Mouse (Mus musculus): ENCODE data around the gene Irgq.
"Not testable (repeated sequence)": the region's sequence is repeated elsewhere in the genome, so short reads cannot be mapped to it uniquely, and the experiment has no call there.

The Irgq gene

GRCm38 (mm10) chr7:24517077-24517476 lies 13.4 kb upstream of the Irgq start:
- DNase-seq: no peak

GRCm38 (mm10) chr7:24517654-24518053 lies 12.8 kb upstream of the Irgq start:
- DNase-seq: no peak

GRCm38 (mm10) chr7:24519130-24519529 lies 11.4 kb upstream of the Irgq start:
- DNase-seq: no peak

- DNase-seq: not testable (repeated sequence)
Measured at GRCm38 (mm10) chr7:24520054-24520453, 10.4 kb upstream of the Irgq start.

DNA sequence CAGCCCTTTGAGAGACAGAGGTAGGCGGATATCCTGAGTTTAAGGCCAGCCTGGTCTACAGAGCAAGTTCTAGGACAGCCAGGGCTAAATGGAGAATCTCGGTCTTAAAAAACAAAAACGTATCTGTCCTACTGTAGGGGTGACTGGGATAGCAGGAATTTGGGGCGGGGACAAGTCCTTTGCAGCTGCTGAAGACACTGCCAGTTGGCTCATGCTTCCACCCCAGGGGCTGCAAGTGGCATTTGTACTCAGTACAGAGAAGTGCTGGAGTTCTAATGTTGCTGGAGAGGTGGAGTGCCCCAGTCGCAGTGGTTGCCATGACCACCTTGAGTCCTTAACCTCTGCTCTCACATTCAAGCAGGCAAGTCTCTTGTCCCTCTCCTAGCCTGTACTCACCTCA lies 7.7 kb upstream of the Irgq start:
- DNase-seq: no peak

DNA sequence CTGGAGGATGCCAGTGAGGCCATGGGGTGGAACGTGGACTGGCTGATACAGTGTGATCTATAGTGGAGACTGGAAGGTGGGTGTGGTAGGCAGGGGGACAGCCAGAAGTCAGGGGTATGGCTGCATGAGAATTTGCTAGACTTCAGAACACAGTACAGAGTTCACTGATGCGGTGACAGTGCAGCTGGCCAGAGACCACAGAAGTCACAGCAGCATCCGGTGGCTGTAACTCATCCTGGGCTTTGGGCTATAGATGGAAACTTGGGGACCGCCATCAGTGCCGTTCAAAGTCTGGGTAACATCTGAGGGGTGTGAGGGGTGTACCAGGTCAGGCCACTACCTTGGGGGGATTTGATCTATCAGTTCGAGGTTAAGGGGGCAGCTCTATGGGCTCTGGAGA lies 6.8 kb upstream of the Irgq start:
- DNase-seq: no peak

DNA sequence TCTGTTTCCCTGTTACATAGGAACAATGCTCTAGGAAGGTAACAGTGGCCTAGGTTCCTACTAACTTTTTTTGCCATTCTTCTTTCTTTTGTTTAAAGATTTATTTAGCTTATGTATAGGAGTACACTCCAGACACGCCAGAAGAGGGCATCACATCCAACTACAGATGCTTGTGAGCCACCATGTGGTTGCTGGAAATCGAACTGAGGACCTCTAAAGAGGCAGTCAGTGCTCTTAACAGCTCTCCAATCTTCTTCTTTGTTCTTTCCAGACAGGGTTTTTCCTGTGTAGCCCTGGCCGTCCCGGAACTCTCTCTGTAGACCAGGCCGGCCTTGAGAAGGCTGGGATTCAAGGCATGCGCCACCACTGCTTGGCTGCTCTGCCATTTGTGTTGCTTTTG lies 5.5 kb upstream of the Irgq start:
- no peak for DNase-seq

DNA sequence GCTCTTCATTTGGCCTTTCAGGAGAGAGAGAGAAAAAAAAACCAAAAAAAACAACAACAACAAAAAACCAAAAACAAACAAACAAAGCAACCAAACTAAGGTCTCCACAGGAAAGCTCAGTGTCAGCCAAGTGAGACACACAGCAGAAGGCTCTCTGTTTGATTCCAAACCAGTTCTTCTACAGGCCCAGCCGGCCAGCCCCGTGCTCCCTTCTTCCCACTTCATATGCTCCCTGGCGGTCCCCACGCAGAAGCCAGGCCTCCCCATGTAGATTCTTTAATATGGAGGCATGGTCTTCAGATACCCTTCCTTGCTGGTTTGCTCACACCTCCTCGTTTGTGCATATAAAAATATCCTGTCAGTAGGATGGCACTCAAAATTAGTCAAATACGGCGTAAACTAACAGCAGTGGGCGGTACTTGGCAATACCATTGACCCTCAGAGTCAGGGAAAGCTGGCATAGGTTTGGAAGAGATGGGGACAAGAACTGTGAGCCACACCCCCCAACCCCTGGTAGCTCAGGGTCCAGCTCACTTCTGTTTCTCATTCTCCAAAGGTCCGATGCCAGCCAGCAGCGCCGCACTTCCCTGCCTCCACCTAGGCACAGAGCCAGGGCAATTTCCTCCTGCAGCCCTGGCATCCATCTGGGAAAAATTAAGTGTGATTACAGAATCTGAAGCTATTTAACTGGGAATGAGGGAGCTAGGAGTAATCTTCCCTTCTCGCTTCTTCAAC lies 4.6 kb upstream of the Irgq start:
- no peak for DNase-seq

DNA sequence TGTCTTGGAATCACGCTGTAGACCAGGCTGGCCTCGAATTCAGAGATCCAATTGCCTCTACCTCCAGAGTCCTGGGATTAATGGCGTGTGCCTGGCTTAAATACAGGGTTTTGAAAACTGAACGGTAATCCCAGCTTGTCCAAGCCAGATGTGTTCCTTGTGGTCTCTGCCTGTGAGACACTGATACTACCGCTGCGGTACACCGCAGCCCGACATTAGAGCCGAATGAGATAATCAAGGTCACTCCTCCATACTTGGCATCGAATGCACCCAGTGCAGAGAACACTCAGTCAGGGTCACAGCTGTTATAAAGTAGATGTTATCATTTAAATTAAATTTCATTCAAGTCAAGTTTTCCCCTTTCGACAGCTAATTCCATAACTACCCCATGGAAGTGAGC lies 1.6 kb upstream of the Irgq start:
- DNase-seq: no peak

DNA sequence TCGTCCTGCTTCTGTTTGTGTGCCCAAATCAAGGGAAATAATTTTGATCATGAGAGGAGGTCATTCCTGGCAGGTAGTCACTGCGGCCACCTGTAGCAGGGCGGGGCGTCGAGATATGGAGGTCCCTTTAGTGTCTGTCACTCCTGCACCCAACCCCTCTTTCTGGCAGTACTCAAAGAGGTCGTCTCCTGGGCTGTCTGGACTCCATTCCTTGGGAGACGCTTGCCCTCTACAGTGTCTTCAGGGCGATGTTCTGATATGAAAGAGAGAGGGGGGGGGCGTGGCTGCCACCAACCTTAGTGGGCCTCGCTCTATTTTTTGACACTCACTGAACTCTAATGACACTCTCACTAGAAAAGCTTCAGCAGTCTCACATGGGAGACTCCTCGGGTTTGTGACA lies 909 bp upstream of the Irgq start:
- no peak for DNase-seq

- peak; percentile 77 for DNase-seq
Measured at GRCm38 (mm10) chr7:24531211-24531971, 902 bp downstream of the Irgq start.

- no peak for DNase-seq
Measured at GRCm38 (mm10) chr7:24533031-24533571, 2.6 kb downstream of the Irgq start.

- DNase-seq: no peak
Measured at GRCm38 (mm10) chr7:24533806-24534205, 3.3 kb downstream of the Irgq start.

GRCm38 (mm10) chr7:24534301-24534700 lies 3.8 kb downstream of the Irgq start:
- DNase-seq: peak; percentile 29

DNA sequence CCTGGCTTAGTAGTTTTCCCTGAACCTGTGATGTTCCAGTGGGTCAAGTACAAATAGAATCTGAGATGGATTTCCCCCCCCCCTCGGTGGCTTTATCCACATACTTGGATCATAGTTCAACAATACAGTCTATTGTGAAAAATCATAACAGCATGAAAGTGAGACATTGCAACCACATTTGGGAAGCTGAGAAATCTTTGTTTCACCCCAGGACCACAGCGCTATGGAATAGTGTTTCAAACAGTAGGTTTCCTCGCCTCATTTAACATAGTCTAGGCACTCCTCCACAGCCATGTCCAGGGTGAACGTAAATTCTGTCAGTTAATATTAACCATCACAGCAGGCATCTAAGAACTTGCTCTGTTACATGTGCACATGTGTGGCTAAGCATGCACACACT lies 6.6 kb downstream of the Irgq start:
- no peak for DNase-seq

GRCm38 (mm10) chr7:24537591-24537990 lies 7.1 kb downstream of the Irgq start:
- DNase-seq: no peak

- DNase-seq: peak; percentile 36
Measured at GRCm38 (mm10) chr7:24538154-24538553, 7.7 kb downstream of the Irgq start.

DNA sequence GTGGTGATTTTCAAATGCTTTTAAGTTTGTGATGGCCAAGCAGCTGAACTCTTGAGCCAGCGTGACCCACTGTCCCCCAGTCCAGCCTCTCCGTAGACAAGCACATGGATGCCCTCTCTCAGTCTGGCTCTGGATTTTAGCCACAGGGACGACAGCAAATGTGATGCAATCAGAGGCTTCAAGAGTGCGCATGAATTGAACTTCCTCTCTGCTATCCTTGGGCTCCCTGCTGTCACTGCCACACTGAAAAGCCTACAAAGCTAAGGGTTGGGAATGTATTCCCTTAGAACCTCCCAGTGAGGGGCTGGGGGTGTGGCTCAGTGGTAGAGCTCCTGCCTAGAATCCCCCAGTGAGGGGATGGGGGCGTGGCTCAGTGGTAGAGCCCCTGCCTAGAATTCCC lies 8.2 kb downstream of the Irgq start:
- no peak for DNase-seq

- DNase-seq: no peak
Measured at GRCm38 (mm10) chr7:24539686-24540085, 9.2 kb downstream of the Irgq start.

- DNase-seq: no peak
Measured at GRCm38 (mm10) chr7:24544506-24544905, 14.0 kb downstream of the Irgq start.

GRCm38 (mm10) chr7:24546068-24546614 lies 15.7 kb downstream of the Irgq start, which contains the start of the genes Pinlyp and Xrcc1:
Gene Pinlyp (minus strand): TSS chr7:24546118.
Gene Xrcc1 (plus strand): TSS chr7:24546289.
- no peak for DNase-seq

GRCm38 (mm10) chr7:24546634-24547389 lies 16.3 kb downstream of the Irgq start:
- peak; percentile 99 for DNase-seq

DNA sequence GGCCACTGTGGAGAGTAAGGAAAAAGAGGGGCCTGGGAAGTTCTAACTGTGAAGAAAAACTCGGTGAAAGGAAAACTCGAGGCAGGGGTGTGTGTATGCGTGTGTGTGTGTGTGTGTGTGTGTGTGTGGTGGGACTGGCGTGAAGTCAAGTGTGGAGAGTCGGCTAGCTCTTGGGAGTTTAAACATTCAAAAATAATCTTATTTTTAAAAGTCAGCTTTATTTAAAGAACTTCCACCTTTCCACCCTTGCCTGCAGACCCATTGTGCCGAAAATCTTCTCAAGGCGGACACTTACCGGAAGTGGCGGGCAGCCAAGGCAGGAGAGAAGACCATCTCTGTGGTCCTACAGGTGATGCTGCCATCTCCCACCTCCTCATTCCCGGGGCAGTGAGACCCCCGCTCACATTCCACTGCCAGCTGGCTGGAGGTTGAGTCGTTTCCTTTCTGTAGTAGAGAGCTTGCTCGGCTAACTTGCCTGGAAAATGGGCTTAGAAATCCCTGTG lies 17.1 kb downstream of the Irgq start:
- no peak for DNase-seq
